Mouse (Mus musculus): ENCODE data around the gene Gcsam. TPM values are rescaled to one million over a fixed set of nuclear protein-coding genes. Genes with fewer than 3 reads are reported as not detected.

The Gcsam gene
- total and polyA plus RNA-seq, 3 experiments: not detected

GRCm38 (mm10) chr16:45608481-45608954 is 1.7 kb upstream of the Gcsam start:
- H3K27me3 ChIP-seq (replicated peaks): no peaks in the 10 kb centered on the region
- H3K79me2 ChIP-seq (replicated peaks; ENCODE audit: control insufficient read depth, extremely low read depth, insufficient read depth, poor library complexity, severe bottlenecking): no peaks in the 10 kb centered on the region
- no peak overlapping the region for H3K27ac ChIP-seq (ENCODE audit: insufficient read depth, low read depth)
- in situ Hi-C loops (cut with MboI; ENCODE audit: low pct_ligation_motif_present, low pct_unique_long_range_greater_than_20kb, low sequenced_read_pairs): no loop called here
- H3K9ac ChIP-seq (ENCODE audit: insufficient read depth, low read depth): no peak overlapping the region
- peak; percentile 34 for DNase-seq (ENCODE audit: extremely low read depth)
- H3K4me3 ChIP-seq (replicated peaks in 1 of 3; ENCODE audit: low read depth in 2 of 3, low read length in 2 of 3, poor library complexity in 1 of 3): no peak overlapping the region
- H3K4me1 ChIP-seq (ENCODE audit: control insufficient read depth in 1 of 2, insufficient read depth in 2 of 2): peaks cover 0 to 12% of the 10 kb centered on the region in 2 experiments; a peak in 2 of 4 replicates
- H3K4me2 ChIP-seq (ENCODE audit: insufficient read depth, low read depth, poor library complexity, severe bottlenecking): no peak overlapping the region
- no peaks in the 10 kb centered on the region for H3K9me3 ChIP-seq (replicated peaks; ENCODE audit: low read length)
- dilution Hi-C loops (cut with MboI; ENCODE audit: extremely low pct_ligation_motif_present, extremely low pct_unique_long_range_greater_than_20kb, low sequenced_read_pairs): no loop called here
- H3K36me3 ChIP-seq (replicated peaks in 1 of 2; ENCODE audit: control insufficient read depth in 1 of 2, insufficient read depth in 1 of 2, low read length in 1 of 2): no peaks in the 10 kb centered on the region
- TF ChIP-seq POLR2A (IDR thresholded peaks at IDR 0.05; ENCODE audit: low read depth, low read length) (no peak), CTCF (conservative IDR thresholded peaks at IDR 0.05 in 1 of 2, IDR thresholded peaks at IDR 0.05 in 1 of 2; ENCODE audit: low read depth in 2 of 2, low read length in 2 of 2) (peak; percentile 42 to 64; a peak in 3 of 4 replicates), RCOR1 (conservative IDR thresholded peaks at IDR 0.05; ENCODE audit: low read depth, low read length) (no peak), ZMIZ1 (IDR thresholded peaks at IDR 0.05; ENCODE audit: low read depth, low read length) (no peak), SMC3 (IDR thresholded peaks at IDR 0.05; ENCODE audit: low read depth, low read length) (peak; percentile 48), PAX5 (IDR thresholded peaks at IDR 0.05; ENCODE audit: low read length) (no peak), MAFK (IDR thresholded peaks at IDR 0.05; ENCODE audit: insufficient replicate concordance, low read length) (no peak), USF2 (conservative IDR thresholded peaks at IDR 0.05; ENCODE audit: low read depth, low read length) (no peak), IRF4 (IDR thresholded peaks at IDR 0.05; ENCODE audit: low read depth, low read length) (0 out of 2 replicates have a peak, but pooled peaks have one; percentile 25), RAD21 (IDR thresholded peaks at IDR 0.05; ENCODE audit: low read depth, low read length) (peak; percentile 56), NELFE (IDR thresholded peaks at IDR 0.05; ENCODE audit: low read depth, low read length) (no peak), TBP (conservative IDR thresholded peaks at IDR 0.05; ENCODE audit: low read depth, low read length) (no peak)

- Histone ChIP-seq H3K9me3 (replicated peaks; ENCODE audit: low read length) (no peaks in the 10 kb centered on the region), H3K4me3 (replicated peaks in 1 of 3; ENCODE audit: low read depth in 2 of 3, low read length in 2 of 3, poor library complexity in 1 of 3) (no peak overlapping the region), H3K36me3 (replicated peaks in 1 of 2; ENCODE audit: control insufficient read depth in 1 of 2, insufficient read depth in 1 of 2, low read length in 1 of 2) (no peaks in the 10 kb centered on the region), H3K27me3 (replicated peaks) (no peaks in the 10 kb centered on the region), H3K4me1 (ENCODE audit: control insufficient read depth in 1 of 2, insufficient read depth in 2 of 2) (peaks cover 0 to 12% of the 10 kb centered on the region in 2 experiments; a peak in 2 of 4 replicates), H3K79me2 (replicated peaks; ENCODE audit: control insufficient read depth, extremely low read depth, insufficient read depth, poor library complexity, severe bottlenecking) (no peaks in the 10 kb centered on the region), H3K9ac (ENCODE audit: insufficient read depth, low read depth) (no peak overlapping the region), H3K27ac (ENCODE audit: insufficient read depth, low read depth) (no peak overlapping the region), H3K4me2 (ENCODE audit: insufficient read depth, low read depth, poor library complexity, severe bottlenecking) (no peak overlapping the region)
- dilution Hi-C loops (cut with MboI; ENCODE audit: extremely low pct_ligation_motif_present, extremely low pct_unique_long_range_greater_than_20kb, low sequenced_read_pairs) (no loop called here), in situ Hi-C loops (cut with MboI; ENCODE audit: low pct_ligation_motif_present, low pct_unique_long_range_greater_than_20kb, low sequenced_read_pairs) (no loop called here)
- DNase-seq (ENCODE audit: extremely low read depth): peak; percentile 63
- no peak for TF ChIP-seq GABPA (IDR thresholded peaks at IDR 0.05; ENCODE audit: insufficient replicate concordance, low read depth, low read length)
- peak; percentile 72 for TF ChIP-seq SMC3 (IDR thresholded peaks at IDR 0.05; ENCODE audit: low read depth, low read length)
- peak; percentile 75 to 76 for TF ChIP-seq CTCF (conservative IDR thresholded peaks at IDR 0.05 in 1 of 2, IDR thresholded peaks at IDR 0.05 in 1 of 2; ENCODE audit: low read depth in 2 of 2, low read length in 2 of 2)
- no peak for TF ChIP-seq NRF1 (IDR thresholded peaks at IDR 0.05; ENCODE audit: low read depth, low read length)
- TF ChIP-seq MEF2A (IDR thresholded peaks at IDR 0.05; ENCODE audit: borderline replicate concordance, low read depth, low read length): peak; percentile 30; the same call in 1 of the 2 replicates
- TF ChIP-seq RAD21 (IDR thresholded peaks at IDR 0.05; ENCODE audit: low read depth, low read length): peak; percentile 46
- TF ChIP-seq EP300 (IDR thresholded peaks at IDR 0.05; ENCODE audit: low read length): 0 out of 2 replicates have a peak, but pooled peaks have one; percentile 12
Observed at GRCm38 (mm10) chr16:45609300-45609699, 880 bp upstream of the Gcsam start.
